Mouse (Mus musculus): Measurements from ENCODE around the gene Gm7075.

GRCm38 (mm10) chr10:63460935-63461334 is 39.3 kb upstream of the Gm7075 start:
- TF ChIP-seq CTCF (IDR thresholded peaks at IDR 0.05; ENCODE audit: low read depth) (no peak), EP300 (optimal IDR thresholded peaks at IDR 0.05) (no peak)

Data from stomach, postnatal 0 days (tissue).